Mouse (Mus musculus): Measurements from ENCODE around the gene Cdiptos.

The Cdiptos gene

GRCm38 (mm10) chr7:126965568-126965967, 10.3 kb downstream of the Cdiptos start:
- DNase-seq = no peak

DNA sequence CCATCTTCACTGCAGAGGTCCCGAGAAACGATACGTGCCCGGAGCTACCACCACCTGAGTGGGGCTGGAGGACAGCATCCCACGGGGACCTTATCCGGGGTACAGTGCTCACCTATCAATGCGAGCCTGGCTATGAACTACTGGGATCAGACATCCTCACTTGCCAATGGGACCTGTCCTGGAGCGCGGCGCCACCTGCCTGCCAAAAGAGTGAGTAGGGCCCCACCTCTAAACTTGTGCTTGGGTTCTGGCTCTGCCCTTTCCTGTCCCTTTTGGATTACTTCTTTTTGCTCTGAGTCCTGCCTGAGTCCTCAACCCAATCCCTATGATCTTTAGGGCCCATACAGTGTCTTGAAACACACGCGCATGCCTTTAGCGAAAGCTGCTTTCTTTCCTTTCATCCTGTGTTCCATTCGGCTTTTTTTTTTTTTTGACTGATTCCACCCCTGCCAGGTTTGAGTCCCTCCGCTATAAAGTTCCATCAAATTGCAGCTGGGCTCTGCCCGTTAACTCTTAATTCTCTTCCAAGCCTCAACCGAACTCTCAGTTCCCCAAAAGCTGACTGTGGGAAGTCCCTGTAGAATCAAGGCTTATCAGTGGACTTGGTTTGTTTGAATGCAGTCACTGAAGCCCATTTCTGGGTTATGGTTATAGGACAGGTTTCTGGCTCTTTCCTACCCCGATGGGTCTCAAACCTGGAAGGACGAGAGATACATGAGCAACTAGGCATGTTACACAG, 12.2 kb downstream of the Cdiptos start:
- DNase-seq = peak; percentile 75

DNA sequence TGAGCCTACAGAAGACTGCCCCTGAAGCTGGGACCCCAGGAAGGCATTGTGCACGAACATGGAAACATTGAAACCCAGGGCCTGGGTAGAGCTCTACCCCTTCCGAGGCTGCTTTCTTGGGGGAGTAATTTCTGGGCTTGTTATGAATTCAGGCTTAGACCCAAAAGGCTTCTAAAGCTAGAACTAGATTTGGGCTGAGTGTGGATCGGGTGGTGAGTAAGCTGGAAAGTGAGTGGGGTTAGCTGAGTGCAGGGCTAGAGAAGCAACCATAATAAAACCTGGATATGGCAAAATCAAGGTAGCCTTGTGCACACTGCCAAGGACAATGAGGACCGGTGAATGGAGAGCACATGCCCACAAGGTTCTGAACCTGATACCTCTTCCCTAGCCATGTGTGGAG, 13.9 kb downstream of the Cdiptos start:
- DNase-seq = no peak

GRCm38 (mm10) chr7:126961095-126961494, 14.8 kb downstream of the Cdiptos start:
- no peak for DNase-seq

- no peak for DNase-seq
Observed at GRCm38 (mm10) chr7:126959780-126960179, 16.1 kb downstream of the Cdiptos start.

DNA sequence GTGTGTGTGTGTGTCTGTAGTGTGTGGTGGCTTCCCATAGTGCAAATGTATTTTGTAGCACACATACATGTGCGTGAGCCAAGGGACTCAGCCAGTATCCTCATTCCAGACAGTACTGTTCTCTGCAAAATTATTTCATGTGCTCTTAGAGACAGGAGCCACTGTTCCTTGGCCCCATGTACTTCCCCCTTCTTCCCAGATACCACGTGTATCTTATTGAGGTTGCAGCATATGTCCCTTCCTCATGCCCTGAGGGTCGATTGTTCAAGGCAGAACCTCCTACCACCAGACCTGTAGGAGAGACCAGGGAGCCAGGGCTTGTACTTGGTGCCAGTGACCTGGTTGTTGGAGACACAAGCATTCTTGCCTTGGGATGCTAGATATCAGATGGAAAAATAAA, 20.8 kb downstream of the Cdiptos start:
- no peak for DNase-seq

DNA sequence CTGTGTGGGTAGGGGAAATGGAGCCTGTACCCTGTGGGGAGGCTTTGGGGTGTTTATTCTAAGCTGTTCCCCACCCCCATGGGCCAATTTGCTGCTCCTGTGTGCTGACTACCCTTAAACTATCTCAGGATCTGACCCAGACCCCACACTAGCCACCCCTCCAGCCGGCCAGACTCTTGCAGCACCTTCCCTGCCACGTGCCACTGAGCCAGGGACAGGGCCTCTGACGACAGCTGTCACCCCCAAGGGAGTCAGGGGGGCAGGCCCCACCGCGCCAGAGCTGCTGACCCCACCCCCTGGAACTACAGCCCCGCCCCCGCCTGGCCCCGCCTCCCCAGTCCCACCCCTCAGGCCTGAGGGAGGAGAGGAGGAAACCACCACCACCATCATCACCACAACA, 23.3 kb downstream of the Cdiptos start:
- DNase-seq = no peak

DNA sequence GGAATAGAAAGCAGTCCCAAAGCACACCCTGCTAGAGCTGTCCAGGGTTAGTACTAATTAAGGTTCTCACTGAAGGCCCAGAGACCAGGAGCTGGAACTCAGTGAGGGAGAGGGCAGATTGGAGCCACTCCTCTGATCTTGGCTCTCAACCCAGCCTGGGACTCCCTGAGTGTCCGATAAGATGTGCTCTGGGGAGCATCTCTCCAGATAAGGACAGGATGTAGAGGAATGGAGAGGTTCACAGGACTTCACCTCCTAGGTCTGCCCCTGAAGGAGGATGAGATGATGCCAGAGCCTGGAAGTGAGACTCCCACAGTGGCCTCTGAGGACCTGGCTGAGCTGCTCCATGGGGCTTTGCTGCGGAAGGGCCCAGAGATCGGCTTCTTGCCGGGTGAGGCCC, 24.2 kb downstream of the Cdiptos start:
- no peak for DNase-seq

DNA sequence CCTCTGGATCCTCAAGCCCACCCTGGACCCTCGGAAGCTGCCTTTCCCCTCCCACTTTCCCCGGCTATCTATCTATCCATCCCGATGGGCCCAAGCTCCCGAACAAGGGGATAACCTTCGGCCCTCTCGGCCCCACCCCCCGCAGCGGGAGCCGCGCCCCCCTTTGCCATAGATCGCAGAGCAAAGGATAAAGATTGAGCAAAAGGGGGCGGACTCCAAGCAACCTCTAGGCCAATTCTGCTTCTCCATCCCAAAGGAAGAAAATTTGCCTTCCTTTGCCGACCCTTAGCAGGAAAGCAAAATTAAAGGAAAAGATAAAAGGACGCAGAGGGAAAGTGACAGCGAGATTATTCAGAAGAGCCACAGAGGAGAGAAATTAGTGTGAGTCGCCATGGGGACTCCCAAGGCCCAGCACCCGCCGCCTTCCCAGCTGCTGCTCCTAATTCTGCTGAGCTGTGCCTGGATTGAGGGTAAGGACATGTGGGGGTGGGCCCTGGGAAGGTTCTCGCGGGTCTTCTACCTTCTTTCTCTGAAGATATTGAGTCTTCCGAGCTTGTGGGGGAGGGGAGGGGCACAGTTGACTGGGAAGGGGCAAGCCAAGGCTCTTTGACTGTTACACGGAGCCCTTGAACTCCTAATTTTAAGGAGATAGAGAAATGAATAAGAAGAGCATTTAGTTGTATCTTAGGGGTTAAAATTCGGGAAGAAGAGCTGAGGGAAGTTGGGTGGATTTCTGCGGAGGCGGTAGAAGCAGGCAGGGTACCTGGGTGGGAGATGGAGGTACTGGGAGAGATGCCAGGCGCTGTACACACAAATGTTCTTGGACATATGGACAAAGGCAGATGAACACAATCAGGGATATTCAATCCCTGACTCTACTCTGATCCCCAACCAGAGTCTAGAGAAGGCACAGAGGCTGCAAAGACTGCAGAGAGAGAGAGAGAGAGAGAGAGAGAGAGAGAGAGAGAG, 25.0 kb downstream of the Cdiptos start:
- no peak for DNase-seq

DNA sequence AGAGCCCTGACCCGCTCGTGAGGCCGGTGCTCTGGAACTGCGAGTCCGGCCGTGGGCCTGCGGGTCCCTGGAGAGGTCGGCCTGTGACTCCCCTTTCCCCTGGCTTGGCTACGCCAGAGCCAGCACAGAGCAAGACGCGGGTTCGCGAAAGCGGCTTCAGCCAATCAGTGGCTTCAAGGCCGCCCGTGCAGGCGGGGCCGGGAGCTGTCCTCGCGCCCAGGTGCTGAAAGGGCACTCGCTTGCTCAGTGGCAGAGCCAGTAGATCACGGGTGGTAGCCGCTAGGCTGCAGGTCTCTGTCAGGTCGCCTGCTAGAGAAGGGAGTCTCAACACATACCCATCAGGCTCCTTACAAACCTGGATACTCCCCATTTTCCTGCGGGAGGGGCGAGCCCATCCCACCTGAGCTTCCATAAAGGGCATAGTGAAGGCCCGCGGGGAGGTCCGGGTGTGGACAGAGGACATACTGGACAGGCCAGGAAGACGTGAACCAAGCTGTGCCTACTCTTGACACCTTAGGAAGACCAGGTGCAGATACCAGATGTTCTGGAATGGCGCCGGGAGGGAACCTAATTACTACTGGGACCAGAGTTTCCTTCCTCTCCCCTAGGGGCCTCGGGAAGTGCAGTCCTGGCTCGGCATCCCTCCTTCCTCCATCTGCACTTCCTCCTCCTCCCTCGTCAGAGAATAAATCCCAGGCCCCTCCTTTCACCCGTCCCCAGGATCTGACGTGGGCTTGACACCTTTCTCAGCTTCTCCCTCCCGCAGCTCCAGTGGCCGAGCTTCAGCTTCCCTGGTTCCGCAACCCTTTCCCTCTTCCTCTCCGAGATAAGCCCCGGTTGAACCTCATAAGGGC, 25.9 kb downstream of the Cdiptos start, which contains the start of gene Sez6l2:
Sez6l2 (plus strand) TSS at position 771 of the 854 bp plus-strand sequence.
- peak; percentile 84 for DNase-seq

DNA sequence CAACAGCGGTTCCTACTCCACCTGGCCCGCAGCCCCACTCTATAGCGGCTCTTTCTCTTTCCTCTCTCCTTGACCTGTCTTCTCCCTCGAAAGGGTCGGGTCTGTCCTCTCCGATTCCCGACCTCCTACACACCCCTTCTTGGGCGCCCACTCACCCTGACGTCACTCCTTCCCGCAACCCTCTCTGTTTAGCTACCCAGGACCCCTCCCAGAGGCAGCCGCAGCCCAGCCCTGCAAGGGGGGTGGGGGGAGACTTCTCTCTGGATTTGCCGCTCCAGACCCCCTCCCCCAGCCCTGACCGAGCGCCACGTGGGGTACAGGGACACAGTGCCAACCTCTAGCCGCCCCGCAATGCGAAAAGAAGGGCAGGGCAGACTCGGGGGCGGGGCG, 26.5 kb downstream of the Cdiptos start, which contains the start of gene Asphd1:
Asphd1 (minus strand) TSS at position 180 of the 390 bp plus-strand sequence.
- DNase-seq = peak; percentile 24

- no peak for DNase-seq
Observed at GRCm38 (mm10) chr7:126948626-126949025, 27.3 kb downstream of the Cdiptos start.

DNA sequence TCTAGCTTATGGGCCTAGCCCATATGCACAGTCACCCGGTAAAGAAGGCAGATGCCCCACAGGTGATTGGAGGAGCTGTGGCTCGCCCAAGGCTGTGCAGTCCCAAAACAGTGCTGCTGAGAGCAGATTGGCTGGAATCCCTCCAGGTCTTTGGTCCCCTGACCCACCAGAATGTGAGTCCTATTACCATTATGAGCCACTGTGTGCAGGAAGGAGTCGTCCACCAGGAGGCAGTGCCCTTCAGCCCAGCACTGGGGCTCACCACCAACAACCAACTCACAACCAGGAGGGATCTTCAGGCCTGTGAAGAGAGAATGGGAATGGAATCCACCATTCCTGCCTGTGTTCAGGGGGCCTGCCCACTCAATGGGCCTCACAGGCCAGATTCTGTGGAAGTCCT, 29.4 kb downstream of the Cdiptos start:
- DNase-seq = peak; percentile 36

GRCm38 (mm10) chr7:126941801-126942200, 34.1 kb downstream of the Cdiptos start:
- DNase-seq = no peak

GRCm38 (mm10) chr7:126941171-126941570, 34.7 kb downstream of the Cdiptos start:
- no peak for DNase-seq

DNA sequence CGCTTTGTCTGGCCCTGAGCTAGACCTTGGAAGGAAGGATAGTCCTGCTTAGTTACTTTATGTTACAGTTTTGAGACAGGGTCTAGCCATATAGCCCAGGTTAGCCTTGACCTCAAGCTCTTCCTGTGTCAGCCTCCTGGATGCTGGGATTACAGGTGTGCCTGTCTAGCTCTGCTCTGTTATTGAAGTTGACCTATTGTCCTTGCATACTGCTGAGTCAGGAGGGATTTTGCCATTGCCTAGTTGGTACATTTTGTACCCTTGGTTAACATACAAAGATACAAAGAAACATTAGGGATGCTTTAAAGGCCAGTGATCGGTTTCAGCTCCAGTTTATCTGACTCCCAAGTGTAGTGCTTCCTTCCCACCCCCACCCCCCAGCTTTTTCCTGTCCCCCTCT, 43.2 kb downstream of the Cdiptos start:
- no peak for DNase-seq

- DNase-seq = no peak
Observed at GRCm38 (mm10) chr7:126929046-126929445, 46.9 kb downstream of the Cdiptos start.

DNA sequence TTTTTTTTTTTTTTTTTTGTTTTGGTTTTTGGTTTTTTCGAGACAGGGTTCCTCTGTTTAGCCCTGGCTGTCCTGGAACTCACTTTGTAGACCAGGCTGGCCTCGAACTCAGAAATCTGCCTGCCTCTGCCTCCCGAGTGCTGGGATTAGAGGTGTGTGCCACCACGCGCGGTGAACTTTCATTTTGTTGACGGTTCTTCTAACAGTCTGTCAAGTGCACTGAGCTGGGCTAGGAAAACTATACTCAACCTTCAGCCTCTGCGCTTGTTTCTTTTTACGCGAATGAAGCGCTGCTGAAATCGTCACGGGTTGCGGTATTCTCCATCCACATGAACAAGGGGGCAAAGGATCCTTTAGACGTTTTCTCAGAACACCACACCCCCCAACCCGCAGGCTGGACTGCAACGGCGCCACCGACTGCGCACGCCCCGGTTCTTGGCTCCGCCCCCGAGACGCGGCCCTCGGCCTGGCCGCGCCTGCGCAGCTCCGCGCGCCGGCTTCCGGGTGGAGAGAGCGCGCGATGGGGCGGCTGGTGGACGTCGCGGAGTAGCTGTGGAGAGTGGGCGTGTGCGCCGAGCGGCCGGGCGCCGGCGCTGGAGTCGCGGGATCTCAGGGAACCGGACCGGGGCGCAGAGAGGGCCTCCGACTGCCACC, 47.4 kb downstream of the Cdiptos start, which contains the start of gene Kctd13:
Kctd13 (plus strand) TSS at position 496 of the 654 bp plus-strand sequence.
- DNase-seq = peak; percentile 93

DNA sequence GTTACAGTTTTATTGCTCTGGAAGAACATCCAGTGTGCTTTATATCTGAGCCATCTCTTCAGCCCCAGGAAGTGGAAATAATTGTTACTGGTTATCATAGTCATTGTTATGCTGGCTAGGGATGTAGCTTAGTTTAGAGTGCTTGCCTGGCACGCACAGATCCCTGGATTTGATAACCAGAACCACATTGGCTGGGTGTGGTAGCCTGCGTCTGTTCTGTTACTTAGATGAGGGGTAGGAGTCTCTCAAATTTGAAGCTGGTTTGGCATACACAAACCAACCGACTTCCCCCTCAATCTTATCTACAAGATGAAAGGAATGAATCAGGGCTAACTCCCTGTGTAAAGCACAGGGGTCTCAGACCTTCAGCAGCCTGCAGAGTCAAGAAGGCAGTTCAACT, 49.6 kb downstream of the Cdiptos start:
- DNase-seq = no peak

DNA sequence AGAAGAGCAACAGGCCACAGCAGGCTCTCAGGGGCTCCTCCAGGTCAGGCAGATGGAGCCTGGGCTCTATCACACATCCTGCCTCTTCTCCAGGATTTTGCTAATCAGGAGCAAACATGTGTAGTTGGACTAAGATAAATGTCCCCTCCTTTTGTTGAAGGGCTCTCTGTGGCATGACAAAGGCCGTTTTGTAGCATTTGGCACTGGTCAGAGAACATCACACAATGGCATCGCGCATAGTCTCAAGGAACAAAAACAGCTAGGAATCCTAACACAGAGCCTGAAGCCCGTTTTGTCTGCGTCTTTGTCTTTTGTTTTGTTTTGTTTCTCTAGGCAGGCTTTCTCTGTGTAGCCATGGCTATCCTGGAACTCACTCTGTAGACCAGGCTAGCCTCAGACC, 51.9 kb downstream of the Cdiptos start:
- no peak for DNase-seq

DNA sequence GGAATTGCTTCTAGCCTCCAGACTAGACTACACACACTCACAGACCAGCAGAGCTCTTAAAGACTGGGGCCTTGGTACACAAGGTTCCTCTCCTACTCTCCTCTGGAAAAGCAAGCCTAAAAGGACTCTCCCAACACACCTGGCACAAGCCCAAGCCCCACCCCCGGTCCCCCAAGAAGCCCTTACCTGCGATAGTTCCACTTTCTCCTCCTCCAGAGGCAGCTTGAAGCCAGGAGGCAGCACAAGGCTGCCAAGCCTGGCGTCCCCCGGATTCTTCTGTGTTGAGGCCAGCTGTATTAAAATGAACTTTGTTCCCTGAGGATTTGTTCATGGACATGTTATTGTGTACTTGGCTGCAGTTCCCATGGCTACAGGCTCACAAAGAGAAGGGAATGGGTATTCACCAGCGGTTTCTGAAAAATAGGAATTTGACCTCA, 53.3 kb downstream of the Cdiptos start, which contains the start of gene Tmem219:
Tmem219 (minus strand) TSS at position 294 of the 437 bp plus-strand sequence.
- peak; percentile 93 for DNase-seq

Measured in kidney, adult 9 months (tissue).